Mouse (Mus musculus) ES-E14 (cell line): ENCODE data around the gene Kctd15.

ENCODE experiments used
- HCFC1 ChIP-seq: IDR thresholded peaks from 2 replicates; pipeline ENCODE4 v1.6.1; 2012; ENCODE audit warnings: low read length, inconsistent platforms, borderline replicate concordance; ENCODE audit not compliant: insufficient read depth
- MAFK ChIP-seq: IDR thresholded peaks from 2 replicates; pipeline ENCODE4 v1.6.1; 2014; ENCODE audit warnings: mild to moderate bottlenecking, low read depth, low read length, inconsistent platforms; ENCODE audit not compliant: insufficient read depth
- ZC3H11A ChIP-seq: IDR thresholded peaks from 2 replicates; pipeline ENCODE4 v1.6.1; 2012; ENCODE audit warnings: low read depth, mild to moderate bottlenecking, inconsistent platforms, low read length, borderline replicate concordance
- ZNF384 ChIP-seq: IDR thresholded peaks from 2 replicates; pipeline ENCODE4 v1.6.1; 2012; ENCODE audit warnings: low read depth, low read length, inconsistent platforms

- no peak for TF ChIP-seq ZNF384
- no peak for TF ChIP-seq MAFK
- TF ChIP-seq ZC3H11A: no peak
- TF ChIP-seq HCFC1: no peak
Observed at GRCm38 (mm10) chr7:34618141-34618890, 38.2 kb downstream of the Kctd15 start.
